Mouse (Mus musculus) MEL (cell line): ENCODE data around the gene Fanci. TPM values are rescaled to one million over a fixed set of nuclear protein-coding genes. Genes with fewer than 3 reads are reported as not detected.

Experiments
- DNase-seq: peaks from one replicate; pipeline ENCODE4 v3.0.0; 2011; ENCODE audit warnings: low read depth, low spot score
- H3K27ac ChIP-seq: 2 replicates; pipeline ENCODE4 v1.5.1; 2012; ENCODE audit warnings: low read depth, mild to moderate bottlenecking, control low read depth, low read length, moderate library complexity; ENCODE audit not compliant: control insufficient read depth
- H3K27me3 ChIP-seq, 2 experiments: fragments of 150-350 bp in 1 of 2; sonication (generic) in 1 of 2; 2 replicates each; pipeline ENCODE4 v1.6.1; 2012; ENCODE audit warnings: low read length in 2 of 2, mild to moderate bottlenecking in 2 of 2, improper control_type of control experiment in 1 of 2, moderate library complexity in 1 of 2; ENCODE audit not compliant: insufficient read depth in 2 of 2, control insufficient read depth in 1 of 2
- H3K36me3 ChIP-seq, 2 experiments: 2 replicates each; pipeline ENCODE4 v1.6.1; 2012 to 2014; ENCODE audit warnings: low read length in 2 of 2, improper control_type of control experiment in 1 of 2, inconsistent platforms in 1 of 2, mild to moderate bottlenecking in 1 of 2; ENCODE audit not compliant: insufficient read depth in 2 of 2, control insufficient read depth in 1 of 2
- H3K4me1 ChIP-seq, 2 experiments: fragments of 150-350 bp in 1 of 2; sonication (generic) in 1 of 2; 2 replicates each; pipeline ENCODE4 v1.6.1; 2012; ENCODE audit warnings: low read length in 2 of 2, improper control_type of control experiment in 1 of 2, mild to moderate bottlenecking in 1 of 2; ENCODE audit not compliant: insufficient read depth in 2 of 2, control insufficient read depth in 1 of 2
- H3K4me3 ChIP-seq, 2 experiments: fragments of 150-350 bp in 1 of 2; sonication (generic) in 1 of 2; 2 replicates each; pipeline ENCODE4 v1.5.1; 2012; ENCODE audit warnings: low read depth in 2 of 2, low read length in 2 of 2, mild to moderate bottlenecking in 2 of 2, moderate library complexity in 2 of 2, control low read depth in 1 of 2, improper control_type of control experiment in 1 of 2; ENCODE audit not compliant: control insufficient read depth in 1 of 2, insufficient read depth in 1 of 2
- H3K79me2 ChIP-seq: 2 replicates; pipeline ENCODE4 v1.6.1; 2012; ENCODE audit warnings: mild to moderate bottlenecking, low read length, moderate library complexity; ENCODE audit not compliant: control insufficient read depth, poor library complexity, insufficient read depth
- H3K9ac ChIP-seq: 2 replicates; pipeline ENCODE4 v1.6.1; 2012; ENCODE audit warnings: low read depth, mild to moderate bottlenecking, control low read depth, low read length, moderate library complexity; ENCODE audit not compliant: control insufficient read depth, poor library complexity, severe bottlenecking
- H3K9me3 ChIP-seq: fragments of 150-350 bp; sonication (generic); replicated peaks from 2 replicates; pipeline ENCODE4 v1.6.1; 2012; ENCODE audit warnings: mild to moderate bottlenecking, low read length, improper control_type of control experiment, moderate library complexity; ENCODE audit not compliant: insufficient read depth
- CTCF ChIP-seq, 3 experiments: IDR thresholded peaks in 2 of 3; conservative IDR thresholded peaks in 1 of 3; 2 replicates each; pipeline ENCODE4 v1.5.1; 2011 to 2012; ENCODE audit warnings: low read length in 3 of 3, low read depth in 2 of 3, mild to moderate bottlenecking in 2 of 3, improper control_type of control experiment in 1 of 3, inconsistent platforms in 1 of 3, mixed read lengths in 1 of 3, moderate library complexity in 1 of 3; ENCODE audit not compliant: control insufficient read depth in 1 of 3, insufficient read depth in 1 of 3, poor library complexity in 1 of 3, severe bottlenecking in 1 of 3
- E2F4 ChIP-seq: IDR thresholded peaks from 2 replicates; pipeline ENCODE4 v1.6.1; 2011; ENCODE audit warnings: low read depth, low read length, improper control_type of control experiment, borderline replicate concordance
- ELF1 ChIP-seq: IDR thresholded peaks from 2 replicates; pipeline ENCODE4 v1.6.1; 2014; ENCODE audit warnings: low read depth, mild to moderate bottlenecking, inconsistent platforms, low read length, improper control_type of control experiment, moderate library complexity
- ETS1 ChIP-seq: IDR thresholded peaks from 2 replicates; pipeline ENCODE4 v1.6.1; 2012; ENCODE audit warnings: low read depth, mild to moderate bottlenecking, inconsistent platforms, low read length, improper control_type of control experiment, moderate library complexity
- HCFC1 ChIP-seq: IDR thresholded peaks from 2 replicates; pipeline ENCODE4 v1.6.1; 2012; ENCODE audit warnings: low read depth, mild to moderate bottlenecking, inconsistent platforms, low read length, improper control_type of control experiment, moderate library complexity
- MAFK ChIP-seq: IDR thresholded peaks from 2 replicates; pipeline ENCODE4 v1.6.1; 2011; ENCODE audit warnings: low read depth, mild to moderate bottlenecking, low read length, improper control_type of control experiment, borderline replicate concordance
- MEF2A ChIP-seq: IDR thresholded peaks from 2 replicates; pipeline ENCODE4 v1.6.1; 2014; ENCODE audit warnings: low read depth, mild to moderate bottlenecking, inconsistent platforms, low read length, improper control_type of control experiment; ENCODE audit not compliant: poor library complexity, insufficient replicate concordance, severe bottlenecking; ENCODE audit errors: extremely low read depth
- MXI1 ChIP-seq: IDR thresholded peaks from 2 replicates; pipeline ENCODE4 v1.6.1; 2011; ENCODE audit warnings: mild to moderate bottlenecking, low read depth, low read length, improper control_type of control experiment
- MYB ChIP-seq: IDR thresholded peaks from 2 replicates; pipeline ENCODE4 v1.6.1; 2011; ENCODE audit warnings: mild to moderate bottlenecking, low read depth, low read length, improper control_type of control experiment
- NRF1 ChIP-seq: IDR thresholded peaks from 2 replicates; pipeline ENCODE4 v1.6.1; 2014; ENCODE audit warnings: low read depth, mild to moderate bottlenecking, inconsistent platforms, low read length, improper control_type of control experiment, moderate library complexity; ENCODE audit not compliant: poor library complexity, insufficient read depth, severe bottlenecking
- POLR2A ChIP-seq, 2 experiments: IDR thresholded peaks; 2 replicates each; pipeline ENCODE4 v1.6.1; 2011 to 2012; ENCODE audit warnings: low read length in 2 of 2, mild to moderate bottlenecking in 2 of 2, control low read depth in 1 of 2, improper control_type of control experiment in 1 of 2, low read depth in 1 of 2, moderate library complexity in 1 of 2; ENCODE audit not compliant: control insufficient read depth in 1 of 2, insufficient read depth in 1 of 2, poor library complexity in 1 of 2
- POLR2AphosphoS2 ChIP-seq: IDR thresholded peaks from 2 replicates; pipeline ENCODE4 v1.6.1; 2011; ENCODE audit warnings: low read length, improper control_type of control experiment
- RAD21 ChIP-seq: IDR thresholded peaks from 2 replicates; pipeline ENCODE4 v1.6.1; 2011; ENCODE audit warnings: mild to moderate bottlenecking, low read depth, low read length, improper control_type of control experiment
- RCOR1 ChIP-seq: IDR thresholded peaks from 2 replicates; pipeline ENCODE4 v1.6.1; 2012; ENCODE audit warnings: low read depth, mild to moderate bottlenecking, inconsistent platforms, low read length, improper control_type of control experiment
- SIN3A ChIP-seq: IDR thresholded peaks from 2 replicates; pipeline ENCODE4 v1.6.1; 2012; ENCODE audit warnings: low read length, improper control_type of control experiment, inconsistent platforms
- TAL1 ChIP-seq: IDR thresholded peaks from 2 replicates; pipeline ENCODE4 v1.6.1; 2012; ENCODE audit warnings: mild to moderate bottlenecking, inconsistent platforms, low read length, moderate library complexity, mixed read lengths
- TCF12 ChIP-seq: IDR thresholded peaks from 2 replicates; pipeline ENCODE4 v1.6.1; 2014; ENCODE audit warnings: low read depth, mild to moderate bottlenecking, inconsistent platforms, low read length, improper control_type of control experiment, moderate library complexity
- UBTF ChIP-seq: IDR thresholded peaks from 2 replicates; pipeline ENCODE4 v1.6.1; 2012; ENCODE audit warnings: low read depth, mild to moderate bottlenecking, inconsistent platforms, low read length, improper control_type of control experiment, moderate library complexity, borderline replicate concordance; ENCODE audit not compliant: insufficient read depth
- ZKSCAN1 ChIP-seq: IDR thresholded peaks from 2 replicates; pipeline ENCODE4 v1.6.1; 2012; ENCODE audit warnings: low read depth, mild to moderate bottlenecking, inconsistent platforms, low read length, improper control_type of control experiment, moderate library complexity
- ZMIZ1 ChIP-seq: IDR thresholded peaks from 2 replicates; pipeline ENCODE4 v1.6.1; 2012; ENCODE audit warnings: low read depth, mild to moderate bottlenecking, inconsistent platforms, low read length, improper control_type of control experiment, moderate library complexity
- polyA plus RNA-seq, 2 experiments: library from polyadenylated mRNA; stranded (reverse) in 1 of 2; unstranded in 1 of 2; fragments of >175 nt in 1 of 2; fragments of >200 nt in 1 of 2; gene quantifications; 2 replicates each; pipeline versions ENCODE4 v1.2.1 to v1.2.4; 2012; ENCODE audit warnings: low replicate concordance in 2 of 2, low read depth in 1 of 2; ENCODE audit not compliant: insufficient read length in 2 of 2, insufficient read depth in 1 of 2, missing spikeins in 1 of 2
- total RNA-seq: library from RNA; depleted of rRNA; stranded (reverse); fragments of 300-350 nt; gene quantifications from 2 replicates; pipeline ENCODE4 v1.2.3, GENCODE M21; 2012

The Fanci gene
- total and polyA plus RNA-seq, 3 experiments, result 8.4 to 9.0 TPM; not detected in 1

GRCm38 (mm10) chr7:79497701-79498115, 106.0 kb downstream of the Fanci start:
- H3K9ac ChIP-seq, result no peak overlapping the region
- DNase-seq, result no peak
- no peak overlapping the region for H3K27ac ChIP-seq
- peaks cover 0 to 4% of the 10 kb centered on the region in 2 experiments; a peak in 1 of 4 replicates for H3K4me1 ChIP-seq
- H3K4me3 ChIP-seq, result no peak overlapping the region
- no peaks in the 10 kb centered on the region for H3K79me2 ChIP-seq
- no peaks in the 10 kb centered on the region for H3K27me3 ChIP-seq
- no peaks in the 10 kb centered on the region for H3K36me3 ChIP-seq
- TF ChIP-seq RAD21, result no peak
- TF ChIP-seq E2F4, result no peak
- TF ChIP-seq POLR2AphosphoS2, result no peak
- no peak for TF ChIP-seq SIN3A
- no peak for TF ChIP-seq TCF12
- TF ChIP-seq ZMIZ1, result no peak
- no peak for TF ChIP-seq MEF2A
- no peak for TF ChIP-seq MAFK
- no peaks in the 10 kb centered on the region for H3K9me3 ChIP-seq

DNA sequence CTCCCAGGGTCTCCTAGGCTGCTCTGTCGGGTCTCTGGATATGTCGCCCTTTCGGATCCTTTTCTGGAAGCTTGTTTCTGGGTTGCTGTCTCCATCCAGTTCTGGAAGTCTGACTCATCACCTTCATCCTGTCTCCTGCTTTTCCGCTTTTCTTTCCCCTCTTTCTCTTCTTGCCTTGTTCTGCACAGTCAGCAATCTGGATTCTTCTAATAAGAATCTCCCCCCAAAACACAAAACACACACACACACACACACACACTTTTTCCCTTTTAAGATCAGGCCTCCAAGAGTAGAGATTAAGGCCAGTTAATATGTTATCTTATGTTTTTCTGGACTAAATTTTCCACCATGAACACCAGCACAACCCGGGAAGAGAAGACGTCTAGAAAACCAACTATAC, 106.6 kb downstream of the Fanci start:
- H3K4me1 ChIP-seq, result peaks cover 0 to 4% of the 10 kb centered on the region in 2 experiments; a peak in 1 of 4 replicates
- H3K9me3 ChIP-seq, result no peaks in the 10 kb centered on the region
- no peaks in the 10 kb centered on the region for H3K79me2 ChIP-seq
- no peak for DNase-seq
- H3K27ac ChIP-seq, result no peak overlapping the region
- no peaks in the 10 kb centered on the region for H3K36me3 ChIP-seq
- no peak overlapping the region for H3K4me3 ChIP-seq
- TF ChIP-seq NRF1, result no peak
- TF ChIP-seq, all 39 proteins: peak for 0
- no peak overlapping the region for H3K9ac ChIP-seq
- no peaks in the 10 kb centered on the region for H3K27me3 ChIP-seq

- no peaks in the 10 kb centered on the region for H3K79me2 ChIP-seq
- TF ChIP-seq RAD21, result no peak
- no peak for TF ChIP-seq MXI1
- TF ChIP-seq MEF2A, result no peak
- TF ChIP-seq UBTF, result no peak
- TF ChIP-seq MYB, result no peak
- TF ChIP-seq POLR2AphosphoS2, result no peak
- TF ChIP-seq TAL1, result no peak
- no peak for TF ChIP-seq ZKSCAN1
- TF ChIP-seq ETS1, result no peak
- TF ChIP-seq CTCF (IDR thresholded peaks at IDR 0.05 in 2 of 3, conservative IDR thresholded peaks at IDR 0.05 in 1 of 3; ENCODE audit: control insufficient read depth in 1 of 3, insufficient read depth in 1 of 3, low read depth in 2 of 3, low read length in 3 of 3, poor library complexity in 1 of 3, severe bottlenecking in 1 of 3), result no peak
- no peak for TF ChIP-seq HCFC1
- TF ChIP-seq NRF1, result no peak
- TF ChIP-seq ELF1, result no peak
- TF ChIP-seq POLR2A (IDR thresholded peaks at IDR 0.05; ENCODE audit: control insufficient read depth in 1 of 2, insufficient read depth in 1 of 2, low read depth in 1 of 2, low read length in 2 of 2, poor library complexity in 1 of 2), result no peak
- TF ChIP-seq RCOR1, result no peak
- no peaks in the 10 kb centered on the region for H3K9me3 ChIP-seq
- no peak for DNase-seq
- no peak overlapping the region for H3K9ac ChIP-seq
- H3K27me3 ChIP-seq, result no peaks in the 10 kb centered on the region
- H3K4me3 ChIP-seq, result no peak overlapping the region
- no peak overlapping the region for H3K27ac ChIP-seq
- H3K36me3 ChIP-seq, result no peaks in the 10 kb centered on the region
- peaks cover 0 to 4% of the 10 kb centered on the region in 2 experiments; a peak in 1 of 4 replicates for H3K4me1 ChIP-seq
Measured at GRCm38 (mm10) chr7:79498965-79499595, 107.4 kb downstream of the Fanci start.
